Comparison of ENCODE assay signal across 8 mouse cellular contexts in the genomic region with DNA sequence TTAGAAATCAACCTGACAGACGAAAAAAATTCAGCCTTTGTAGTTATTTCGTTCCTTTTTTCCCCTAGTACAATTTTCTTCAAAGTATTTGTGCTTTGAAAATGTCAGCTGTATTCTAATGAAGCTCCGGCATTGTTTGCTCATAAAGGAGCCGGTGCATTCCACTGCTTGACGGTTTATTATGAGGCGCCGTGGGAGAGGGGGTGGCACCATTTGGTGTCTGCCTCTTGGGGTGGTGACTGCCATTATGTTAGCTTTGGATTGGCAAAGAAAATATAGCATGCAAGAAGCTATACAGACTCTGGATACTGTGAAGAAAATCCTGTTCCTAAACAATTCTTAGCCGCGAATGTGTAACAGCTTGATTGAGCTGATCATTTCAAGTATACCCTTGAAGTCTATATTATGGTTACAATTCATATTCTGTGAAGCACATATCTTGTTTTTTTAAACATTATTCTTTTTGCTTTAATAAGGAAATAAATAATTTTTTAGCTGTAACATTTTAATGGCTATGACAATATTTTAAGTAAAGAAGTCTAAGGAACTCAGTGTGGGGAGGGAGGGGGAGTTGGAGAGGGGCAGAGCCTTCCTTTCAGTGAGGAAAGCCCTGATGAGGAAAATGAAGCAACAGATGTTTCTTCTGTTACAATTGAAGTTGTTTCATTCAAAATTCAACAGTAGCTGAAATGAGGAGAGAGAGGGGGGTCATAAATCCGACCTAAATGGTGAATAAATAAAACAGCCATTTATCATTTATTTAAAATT.
DNase-seq lines count a peak whose midpoint lies in the region; ATAC-seq lines count a peak whose summit lies in the region.

No protein-coding gene starts in this region.

- H3K4me2 ChIP-seq in forebrain, embryonic 16.5 days (ENCODE audit: low read length), result peak overlapping the region; percentile 75
- peak overlapping the region; percentile 73 for H3K4me2 ChIP-seq in kidney, embryonic 15.5 days
- H3K4me2 ChIP-seq in liver, embryonic 15.5 days, result peak overlapping the region; percentile 65

- WGBS in forebrain, embryonic 16.5 days, result 0% methylated on average over 10 of the region's 10 CpGs
- WGBS in kidney, embryonic 15.5 days, result 3% methylated on average over 10 of the region's 10 CpGs
- 8% methylated on average over 10 of the region's 10 CpGs for WGBS in liver, embryonic 15.5 days (ENCODE audit: insufficient replicate concordance)

- peak overlapping the region; percentile 56 for H3K4me3 ChIP-seq in forebrain, embryonic 16.5 days (replicated peaks; ENCODE audit: low read length)
- H3K4me3 ChIP-seq in kidney, embryonic 15.5 days (replicated peaks), result peak overlapping the region; percentile 54
- peak overlapping the region; percentile 67 for H3K4me3 ChIP-seq in liver, embryonic 15.5 days (replicated peaks)

- DNase-seq in kidney, adult 18-20 months, result peak; percentile 11
- DNase-seq in kidney, adult 8-10 months, result no peak
- DNase-seq in c-Kit-positive CD71-positive TER-119-negative erythroid progenitor cells, embryonic 14.5 days (ENCODE audit: low read depth), result peak; percentile 56
- peak; percentile 40 to 50 for DNase-seq in right cerebral cortex, postnatal 10 days (ENCODE audit: low spot score in 2 of 2)
- no peak for DNase-seq in urinary bladder, adult 2 months (ENCODE audit: low spot score)

- H3K27me3 ChIP-seq in forebrain, embryonic 16.5 days (replicated peaks; ENCODE audit: control insufficient read depth, insufficient read depth, low read length), result no peaks in the 10 kb centered on the region
- H3K27me3 ChIP-seq in kidney, embryonic 15.5 days, result no peaks in the 10 kb centered on the region
- H3K27me3 ChIP-seq in liver, embryonic 15.5 days, result no peaks in the 10 kb centered on the region

- no peaks in the 10 kb centered on the region for H3K9me3 ChIP-seq in forebrain, embryonic 16.5 days (ENCODE audit: control insufficient read depth, low read length)
- H3K9me3 ChIP-seq in kidney, embryonic 15.5 days (replicated peaks), result no peaks in the 10 kb centered on the region
- H3K9me3 ChIP-seq in liver, embryonic 15.5 days (replicated peaks), result no peaks in the 10 kb centered on the region

- no peaks in the 10 kb centered on the region for H3K36me3 ChIP-seq in forebrain, embryonic 16.5 days (ENCODE audit: control insufficient read depth, insufficient read depth)
- H3K36me3 ChIP-seq in kidney, embryonic 15.5 days, result no peaks in the 10 kb centered on the region
- H3K36me3 ChIP-seq in liver, embryonic 15.5 days (replicated peaks), result peaks cover 14% of the 10 kb centered on the region

- H3K9ac ChIP-seq in forebrain, embryonic 16.5 days (replicated peaks; ENCODE audit: low read depth, low read length), result peak overlapping the region; percentile 42; the same call in 1 of the 2 replicates
- H3K9ac ChIP-seq in kidney, embryonic 15.5 days, result peak overlapping the region; percentile 36; the same call in 1 of the 2 replicates
- H3K9ac ChIP-seq in liver, embryonic 15.5 days, result peak overlapping the region; percentile 60

- H3K27ac ChIP-seq in forebrain, embryonic 16.5 days (ENCODE audit: low read length), result peak overlapping the region; percentile 67
- H3K27ac ChIP-seq in kidney, embryonic 15.5 days, result peak overlapping the region; percentile 70
- peak overlapping the region; percentile 80 for H3K27ac ChIP-seq in liver, embryonic 15.5 days (replicated peaks)

- peaks cover 6% of the 10 kb centered on the region; the same call in 1 of the 2 replicates for H3K4me1 ChIP-seq in forebrain, embryonic 16.5 days (replicated peaks; ENCODE audit: control insufficient read depth, insufficient read depth, low read length)
- 0 out of 2 replicates have a peak, but pooled peaks cover 4% of the 10 kb centered on the region for H3K4me1 ChIP-seq in kidney, embryonic 15.5 days
- peaks cover 52% of the 10 kb centered on the region for H3K4me1 ChIP-seq in liver, embryonic 15.5 days (replicated peaks)

- ATAC-seq in forebrain, embryonic 16.5 days, result peak; percentile 85
- peak; percentile 41; the same call in 1 of the 2 replicates for ATAC-seq in kidney, embryonic 15.5 days (replicated peaks; ENCODE audit: low FRiP score)
- peak; percentile 43 for ATAC-seq in liver, embryonic 15.5 days (ENCODE audit: insufficient read depth)

Comparison
In these comparisons a context has a peak if more than half of its experiments do, and no peak if none do; other contexts are left out.
1. DNase-seq: peak in kidney, adult 18-20 months (single experiment), c-Kit-positive CD71-positive TER-119-negative erythroid progenitor cells, embryonic 14.5 days (single experiment) and right cerebral cortex, postnatal 10 days (2 of 2); none in kidney, adult 8-10 months (0 of 2) and urinary bladder, adult 2 months (single experiment).
2. Peak in every context shown above with its lines, with median percentiles within 50 percentile points of each other: ATAC-seq, H3K27ac ChIP-seq, H3K4me2 ChIP-seq, H3K4me3 ChIP-seq and H3K9ac ChIP-seq.